Mouse (Mus musculus) brain, embryonic 18.5 days (tissue): ENCODE results near the gene Prss57.
A peak's percentile ranks its signal among the peaks of the same experiment; 100 is the strongest.

ENCODE experiments used
- DNase-seq: peaks from one replicate; pipeline ENCODE4 v3.0.0-alpha.2; 2012; ENCODE audit warnings: low read depth, low spot score

Prss57 gene

DNA sequence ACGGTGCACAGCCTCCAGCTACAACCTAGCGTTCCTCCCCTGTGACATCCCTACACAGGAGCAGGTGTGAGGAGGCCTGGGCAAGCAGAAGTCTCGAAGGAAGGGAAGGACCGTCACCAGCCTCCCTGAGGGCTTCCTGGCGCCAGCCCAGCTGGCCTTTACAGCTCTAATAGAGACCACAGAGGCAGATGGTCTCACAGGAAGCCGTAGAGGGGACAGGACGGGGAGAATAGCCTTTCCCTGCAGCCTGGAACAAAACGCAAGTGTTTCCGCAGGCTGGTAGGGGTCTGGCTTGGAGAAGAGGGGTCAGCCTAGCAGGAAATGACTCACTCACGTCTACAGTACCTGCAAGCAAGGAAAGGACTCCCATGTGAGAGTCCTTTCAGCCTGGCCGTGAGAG lies 17.1 kb upstream of the Prss57 start:
- no peak for DNase-seq

DNA sequence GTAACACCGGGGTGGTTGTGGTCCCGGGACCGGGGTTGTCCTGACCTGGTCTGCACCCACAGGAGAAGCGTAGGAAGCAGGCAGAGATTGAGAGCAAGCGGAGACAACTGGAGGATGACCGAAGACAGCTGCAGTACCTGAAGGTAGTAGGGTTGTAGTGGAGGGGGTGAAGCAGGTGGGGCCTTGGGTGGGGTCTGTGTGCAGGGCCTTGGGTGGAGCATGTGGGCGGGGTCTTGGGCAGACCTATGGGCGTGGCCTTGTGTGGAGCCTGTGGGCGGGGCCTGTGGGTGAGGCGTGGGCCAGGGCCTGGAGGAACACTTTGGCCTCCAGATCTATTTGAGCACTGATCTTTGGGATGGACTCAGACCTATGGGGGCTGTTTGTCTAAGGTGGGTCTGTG lies 16.2 kb upstream of the Prss57 start:
- no peak for DNase-seq

DNA sequence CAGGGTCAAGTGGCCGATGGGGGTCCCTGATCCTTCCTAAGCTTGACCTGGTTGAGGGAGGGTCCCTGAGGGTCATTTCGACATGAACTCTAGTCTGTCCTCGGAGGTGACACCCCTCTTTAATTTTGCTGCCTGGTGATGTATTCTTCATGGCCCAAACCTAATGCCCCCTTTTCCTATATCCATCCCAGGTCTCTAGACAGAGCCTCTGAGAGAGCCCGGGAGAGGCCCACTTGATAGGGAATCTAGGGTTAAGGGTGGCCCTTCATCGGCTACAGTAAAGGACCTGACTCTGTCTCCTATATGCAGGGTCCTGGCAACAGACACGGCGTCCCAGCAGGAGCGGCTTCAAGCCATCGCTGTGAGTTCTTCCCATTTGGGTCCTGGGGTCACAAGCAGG lies 15.6 kb upstream of the Prss57 start:
- DNase-seq, result no peak

DNA sequence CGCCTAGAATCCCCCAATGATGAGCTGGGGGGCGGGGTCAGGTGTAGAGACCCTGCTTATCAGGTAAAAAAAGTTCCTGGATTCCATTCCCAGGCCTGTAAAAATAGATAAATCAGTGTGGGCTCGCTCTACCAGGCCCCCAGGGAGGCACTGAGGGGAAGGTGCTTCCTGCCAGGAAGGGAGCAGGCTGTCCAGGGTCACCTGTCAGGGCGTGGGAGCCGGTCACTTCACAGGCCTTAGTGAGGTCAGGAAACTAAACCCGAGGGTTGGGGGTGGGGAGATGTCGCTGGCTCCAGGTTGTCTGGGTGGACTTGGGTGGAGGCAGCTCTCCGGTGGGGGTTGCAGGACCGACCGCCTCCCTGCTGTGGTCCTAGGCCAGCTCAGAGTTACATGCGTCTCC lies 14.9 kb upstream of the Prss57 start:
- no peak for DNase-seq

DNA sequence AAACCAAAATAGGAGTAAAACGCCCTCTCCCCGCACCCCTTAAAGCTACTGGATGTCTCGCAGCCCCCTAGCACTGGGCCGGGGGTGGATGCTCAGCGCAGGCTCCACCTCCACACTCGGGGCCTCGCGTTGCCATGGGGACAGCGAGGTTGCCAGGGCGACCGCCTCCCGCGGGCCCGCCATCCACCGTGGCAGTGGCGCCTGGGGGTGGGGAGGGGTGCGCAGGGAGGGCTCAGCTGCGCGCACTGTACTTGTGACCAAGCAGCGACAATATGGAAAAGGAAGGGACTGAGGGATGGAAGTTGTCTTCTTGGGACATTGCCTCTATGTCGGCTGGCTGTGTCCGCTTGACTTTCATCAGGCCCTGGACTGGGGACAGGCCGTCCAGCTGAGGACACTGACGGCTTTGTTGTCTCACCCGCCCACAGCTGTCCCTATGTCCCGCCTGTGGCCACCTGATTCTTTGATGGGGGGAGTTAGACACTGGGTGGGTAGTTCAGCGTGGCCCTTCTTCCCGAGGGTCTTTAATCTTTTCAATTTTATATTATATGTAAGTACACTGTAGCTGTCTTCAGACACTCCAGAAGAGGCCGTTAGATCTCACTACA lies 13.1 kb upstream of the Prss57 start:
- DNase-seq, result peak; percentile 72

DNA sequence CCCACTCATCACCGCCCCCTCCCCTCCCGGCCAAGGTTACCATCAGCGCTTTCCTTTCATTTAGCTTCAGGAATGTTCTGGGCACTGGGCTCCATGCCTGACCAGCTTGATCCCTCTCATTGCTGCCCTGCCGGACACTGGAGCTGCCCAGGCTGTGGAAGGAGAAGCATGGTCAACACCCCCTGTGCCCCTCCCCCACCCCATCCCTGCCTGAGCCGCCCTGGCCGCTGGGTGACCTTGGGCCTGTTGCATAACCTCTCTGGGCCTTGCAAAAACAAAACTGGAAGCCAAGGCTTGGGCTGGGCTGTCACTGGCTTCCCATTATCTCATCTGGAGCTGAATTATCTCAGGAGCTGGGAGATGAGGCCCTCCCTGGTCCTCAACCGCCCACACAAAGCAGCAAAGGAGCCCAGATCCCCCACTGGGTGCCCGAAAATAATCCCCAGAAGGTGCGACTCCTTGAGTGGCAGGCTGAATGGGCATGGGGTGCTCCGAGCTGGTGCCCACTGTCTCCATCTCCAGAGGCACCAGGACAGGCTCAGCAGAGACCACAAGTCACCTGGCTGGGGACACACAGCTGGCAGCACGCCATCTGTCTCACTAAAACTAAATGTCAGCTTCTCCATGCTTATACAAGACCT lies 11.7 kb upstream of the Prss57 start:
- DNase-seq, result no peak

DNA sequence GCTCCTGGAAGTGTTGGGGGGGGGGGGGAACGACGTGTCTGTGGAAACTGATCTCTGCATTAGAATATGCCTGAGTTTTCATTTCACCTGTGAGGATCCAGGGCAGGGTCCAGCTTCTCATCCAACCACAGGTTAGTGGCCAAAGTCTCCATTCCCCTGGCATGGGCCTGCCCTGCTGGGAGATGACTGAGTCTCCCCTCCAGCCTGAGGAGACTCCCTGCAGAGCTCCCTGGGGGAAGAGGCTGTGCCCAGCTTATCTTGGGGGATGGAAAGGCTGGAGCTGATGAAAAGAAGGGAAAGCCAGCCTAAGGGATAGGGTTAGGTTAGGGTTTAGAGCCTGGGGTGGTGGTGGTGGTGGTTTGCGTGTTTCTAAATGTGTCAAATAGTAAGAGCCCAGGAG lies 11.1 kb upstream of the Prss57 start:
- DNase-seq, result no peak

DNA sequence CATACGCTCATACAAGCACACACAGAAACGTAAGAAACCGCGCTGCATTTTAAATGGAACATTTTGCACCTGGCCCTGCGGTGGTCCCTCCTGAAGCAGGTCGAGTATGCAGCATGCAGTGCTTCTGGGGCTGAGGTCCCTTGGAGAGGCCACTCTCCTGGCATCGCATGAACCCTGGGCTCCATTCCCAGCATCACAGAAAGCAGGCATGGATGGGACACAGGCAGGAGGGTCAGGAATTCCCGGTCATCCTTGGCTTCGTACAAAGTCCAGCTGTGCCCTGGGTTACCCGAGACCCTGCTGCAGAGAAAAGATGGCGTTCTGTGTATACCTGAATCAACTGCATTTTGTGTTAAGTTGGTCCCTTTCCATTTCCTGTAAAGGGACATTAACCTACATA lies 9.7 kb upstream of the Prss57 start:
- DNase-seq, result no peak

DNA sequence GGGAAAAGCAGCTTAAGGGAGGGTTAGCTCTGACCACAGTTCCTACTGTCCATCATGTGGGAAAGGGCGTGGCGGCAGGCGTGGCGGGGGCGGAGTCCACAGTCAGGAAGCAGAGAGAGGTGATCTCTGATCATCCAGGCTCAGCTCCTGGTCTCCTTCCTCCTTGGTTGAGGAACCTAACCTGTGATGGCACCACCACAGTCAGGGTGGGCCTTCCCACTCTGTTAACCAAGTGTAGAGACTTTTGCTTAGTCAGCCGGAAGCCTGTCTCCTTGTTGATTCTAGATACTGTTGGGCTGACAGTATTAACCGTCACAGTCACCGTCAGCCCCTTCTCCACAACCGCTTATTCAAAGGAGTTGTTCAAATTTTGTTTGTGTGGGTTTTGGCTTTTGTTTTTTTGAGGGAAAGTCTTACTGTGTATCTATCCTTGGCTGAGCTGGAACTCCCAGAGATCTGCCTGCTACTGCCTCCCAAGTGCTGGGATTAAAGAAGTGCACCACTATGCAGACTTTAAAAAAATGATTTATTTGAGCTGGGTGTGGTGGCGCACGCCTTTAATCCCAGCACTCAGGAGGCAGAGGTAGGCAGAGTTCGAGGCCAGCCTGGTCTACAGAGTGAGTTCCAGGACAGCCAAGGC lies 7.6 kb upstream of the Prss57 start:
- no peak for DNase-seq

DNA sequence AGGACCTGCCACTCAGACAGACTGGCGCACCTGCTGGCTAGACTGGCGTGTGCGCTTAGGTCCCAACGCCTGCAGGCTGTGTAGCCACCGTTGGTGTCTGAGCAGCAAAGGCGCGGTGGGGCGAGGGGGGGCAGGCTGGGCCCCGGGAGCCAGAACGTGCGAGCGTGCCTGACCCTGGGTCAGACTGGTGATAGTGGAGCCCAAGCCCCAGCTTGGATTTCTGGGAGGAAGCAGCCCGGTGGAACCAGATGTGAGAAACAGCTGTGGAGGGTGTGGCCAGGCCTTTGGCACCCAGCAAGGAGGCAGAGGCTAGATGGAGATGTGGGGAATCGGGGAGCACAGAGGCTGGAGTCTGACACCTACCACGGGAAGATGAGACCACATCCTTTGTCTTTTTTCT lies 6.6 kb upstream of the Prss57 start:
- no peak for DNase-seq

DNA sequence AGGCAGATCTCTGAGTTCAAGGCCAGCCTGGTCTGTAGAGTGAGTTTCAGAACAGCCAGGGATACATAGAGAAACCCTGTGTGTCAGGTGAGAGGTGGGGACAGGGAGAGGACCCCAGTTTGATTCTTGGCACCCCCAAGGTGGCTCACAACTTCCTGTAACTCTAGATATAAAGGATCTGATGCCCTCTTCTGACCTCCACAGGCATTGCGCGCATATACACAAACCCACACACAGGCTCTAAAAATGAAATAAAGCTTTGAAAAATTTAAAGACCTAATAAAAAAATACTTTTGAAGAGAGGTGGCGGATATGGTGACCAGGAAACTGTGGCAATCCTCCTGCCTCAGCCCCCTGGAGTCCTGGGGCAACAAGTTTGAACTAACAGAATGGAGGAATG lies 5.1 kb upstream of the Prss57 start:
- no peak for DNase-seq

DNA sequence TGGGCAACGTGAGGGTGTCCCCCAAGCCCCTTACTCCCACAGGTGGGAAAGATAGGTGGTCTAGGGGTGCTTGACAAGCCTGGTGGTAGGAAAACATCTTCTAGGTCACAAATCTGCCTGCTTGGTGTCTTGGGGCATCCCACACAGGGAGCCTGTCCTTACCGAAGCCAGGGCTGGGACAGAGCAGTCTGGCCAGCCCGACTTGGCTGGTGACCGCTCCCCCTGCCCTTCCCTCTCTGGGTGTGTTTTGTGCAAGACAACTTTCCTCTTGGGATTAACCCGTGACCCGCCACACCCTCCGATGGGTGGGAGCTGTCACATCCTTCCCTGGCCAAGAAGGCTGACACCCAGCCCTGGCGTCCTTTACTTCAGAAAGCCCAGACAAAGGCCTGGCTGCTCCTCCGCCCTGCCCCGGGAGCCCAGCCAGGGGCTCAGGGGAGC lies 3.8 kb upstream of the Prss57 start:
- no peak for DNase-seq

DNA sequence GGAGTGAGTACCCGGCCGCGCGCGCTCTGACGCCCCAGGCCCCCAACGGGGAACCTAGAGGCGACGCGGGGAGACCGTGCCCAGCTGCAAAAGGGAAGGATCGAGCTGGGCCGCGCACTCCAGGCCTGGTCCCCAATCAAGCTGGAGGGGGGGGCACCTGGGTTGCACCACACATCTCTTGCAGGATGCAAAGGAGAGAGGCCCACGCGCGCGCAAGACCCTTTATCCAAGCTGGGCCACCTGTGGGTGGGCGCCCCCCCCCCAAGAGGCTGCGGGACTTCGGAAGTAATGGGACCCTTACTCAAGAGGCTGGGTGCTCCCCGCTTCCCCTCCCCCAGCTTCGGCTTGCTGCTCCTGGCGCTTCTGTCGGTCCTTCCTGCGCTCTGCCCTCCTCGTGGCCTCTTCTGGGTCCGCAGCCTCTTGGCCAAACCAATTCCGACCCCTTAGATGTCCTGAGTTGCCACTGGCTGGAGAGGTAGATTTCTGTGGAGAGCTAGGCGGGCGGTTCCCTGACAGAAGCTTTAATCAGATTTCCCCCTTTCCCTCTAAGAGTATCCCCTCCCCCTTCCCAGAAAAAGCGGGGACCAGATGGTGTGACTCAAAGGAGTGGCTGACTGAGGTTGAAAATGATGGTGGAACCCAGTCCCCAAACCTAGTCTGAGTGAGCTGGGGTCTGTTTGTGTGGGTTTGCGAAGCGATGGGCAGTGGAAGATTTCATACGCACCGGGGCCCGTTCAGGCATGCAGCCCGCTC lies 3.2 kb upstream of the Prss57 start:
- no peak for DNase-seq

DNA sequence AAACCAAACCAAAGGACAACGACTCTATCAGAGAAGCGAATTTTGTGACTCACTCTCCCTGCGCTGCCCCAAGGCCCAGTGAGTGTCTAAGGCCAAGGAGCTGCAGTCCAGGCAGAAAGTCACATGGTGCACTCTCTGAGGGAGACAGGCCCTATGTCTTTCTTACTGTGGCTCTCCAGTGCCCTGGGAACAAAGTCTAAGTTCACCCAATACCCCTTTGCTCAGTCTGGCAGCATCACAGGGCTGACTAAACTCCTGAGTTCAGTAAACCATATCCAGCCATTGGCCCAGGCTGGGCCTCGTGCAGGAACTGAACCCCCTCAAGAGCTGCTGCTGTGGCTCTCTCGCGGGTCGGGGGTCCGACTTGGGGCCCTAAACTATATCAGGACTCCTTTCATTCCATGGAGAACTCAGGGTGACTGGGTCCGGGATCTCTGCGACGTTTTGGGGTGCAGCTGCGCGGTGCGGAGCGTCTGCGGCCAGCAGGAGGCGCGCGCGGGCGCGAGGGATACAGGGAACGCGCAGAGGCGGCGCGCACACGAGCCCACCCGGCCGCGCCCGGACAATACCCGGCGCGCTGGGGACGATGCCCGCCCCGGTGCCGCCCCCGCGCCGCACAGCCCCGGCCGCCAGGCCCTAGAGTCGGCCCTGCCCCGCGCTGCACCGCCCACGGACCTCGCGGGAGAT lies 2.4 kb upstream of the Prss57 start, which contains the start of gene Palm:
Palm (plus strand) TSS at position 522 of the 687 bp plus-strand sequence.
- no peak for DNase-seq

DNA sequence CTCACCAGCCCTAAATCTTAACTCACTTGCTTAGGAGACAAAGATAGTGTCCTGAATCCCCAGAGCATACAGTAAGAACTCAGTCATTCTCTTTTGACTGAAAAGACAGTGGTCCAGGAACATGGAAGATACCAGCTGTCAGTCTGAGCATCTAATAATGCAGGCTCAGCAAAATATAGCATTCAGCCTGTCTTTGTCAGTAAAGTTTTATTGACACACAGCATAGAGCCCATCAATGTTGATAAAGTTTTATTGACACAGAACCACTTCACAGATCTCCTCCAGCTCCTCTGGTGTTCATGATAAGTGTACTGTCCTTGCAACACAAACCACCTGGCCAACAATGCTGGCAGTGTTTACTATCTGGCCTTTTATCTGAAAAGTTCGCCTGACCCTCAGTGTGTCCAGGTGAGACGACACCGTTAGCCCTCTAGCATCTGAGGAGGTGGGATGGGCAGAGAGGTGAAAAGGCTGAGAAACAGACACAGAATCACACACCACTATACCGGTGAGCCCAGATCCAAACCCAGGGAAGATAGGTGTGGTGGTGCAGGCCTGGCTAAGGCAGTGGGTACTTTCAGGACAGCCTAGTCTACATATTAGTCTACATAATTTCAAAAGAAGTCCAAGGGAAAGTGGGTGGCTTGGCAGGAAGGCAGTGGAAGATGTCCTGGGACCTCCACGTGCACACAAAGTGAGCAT lies 1.7 kb upstream of the Prss57 start:
- DNase-seq, result no peak

DNA sequence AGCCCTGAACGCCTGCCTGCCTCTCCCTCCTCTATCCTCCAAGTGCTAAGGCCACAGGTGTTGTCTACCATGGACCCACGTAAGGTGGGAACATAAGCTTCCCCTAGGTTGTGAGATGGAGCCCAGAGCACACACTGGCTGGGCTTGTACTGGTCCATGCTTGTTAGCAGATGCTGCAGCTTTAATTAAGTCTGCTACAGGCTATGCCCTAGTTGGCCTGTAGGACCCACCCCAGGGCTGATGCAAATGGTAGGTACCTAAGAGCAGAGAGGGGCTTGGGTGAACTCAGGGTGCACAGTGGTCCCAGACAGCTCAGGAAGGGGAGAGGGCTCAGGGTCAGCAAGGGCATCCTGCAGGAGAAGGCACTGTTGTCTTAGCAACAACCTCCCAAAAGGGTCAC lies 1.2 kb downstream of the Prss57 start:
- no peak for DNase-seq

DNA sequence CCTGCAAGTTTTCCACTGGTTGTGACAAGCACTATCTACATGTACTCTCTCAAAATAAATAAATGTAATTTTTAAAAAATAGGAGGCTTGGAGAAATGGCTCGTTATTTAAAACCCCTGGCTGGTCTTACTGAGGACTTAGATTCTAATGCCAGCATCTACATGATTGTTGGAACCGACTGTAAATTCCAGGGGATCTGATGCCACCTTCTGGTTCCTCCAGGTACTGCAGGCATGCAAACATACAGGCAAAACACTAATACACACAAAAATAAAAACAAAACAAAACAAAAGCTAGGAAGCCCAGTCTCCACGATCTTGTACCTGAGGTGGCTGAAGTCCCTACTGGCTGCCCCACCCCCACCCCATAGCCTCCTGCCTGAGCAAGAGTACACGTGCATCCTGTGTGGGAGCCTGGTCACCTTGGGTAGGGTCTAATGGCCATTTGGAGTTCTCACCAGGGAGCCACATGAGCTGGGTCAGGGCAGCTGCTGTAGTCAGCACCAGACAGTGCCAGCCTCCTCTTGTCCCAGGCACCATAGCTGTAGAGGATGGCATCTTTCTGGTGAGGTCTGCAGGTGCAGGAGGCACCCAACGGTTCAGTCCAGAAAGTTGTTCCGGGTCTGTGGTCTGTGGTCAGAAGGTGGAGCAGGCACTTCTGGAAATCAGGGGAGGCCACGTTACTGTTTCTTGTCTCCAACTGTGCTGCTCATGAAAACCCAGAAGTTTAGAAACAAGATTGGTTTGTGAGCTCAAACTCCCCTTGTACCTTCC lies 2.2 kb downstream of the Prss57 start:
- DNase-seq, result no peak

DNA sequence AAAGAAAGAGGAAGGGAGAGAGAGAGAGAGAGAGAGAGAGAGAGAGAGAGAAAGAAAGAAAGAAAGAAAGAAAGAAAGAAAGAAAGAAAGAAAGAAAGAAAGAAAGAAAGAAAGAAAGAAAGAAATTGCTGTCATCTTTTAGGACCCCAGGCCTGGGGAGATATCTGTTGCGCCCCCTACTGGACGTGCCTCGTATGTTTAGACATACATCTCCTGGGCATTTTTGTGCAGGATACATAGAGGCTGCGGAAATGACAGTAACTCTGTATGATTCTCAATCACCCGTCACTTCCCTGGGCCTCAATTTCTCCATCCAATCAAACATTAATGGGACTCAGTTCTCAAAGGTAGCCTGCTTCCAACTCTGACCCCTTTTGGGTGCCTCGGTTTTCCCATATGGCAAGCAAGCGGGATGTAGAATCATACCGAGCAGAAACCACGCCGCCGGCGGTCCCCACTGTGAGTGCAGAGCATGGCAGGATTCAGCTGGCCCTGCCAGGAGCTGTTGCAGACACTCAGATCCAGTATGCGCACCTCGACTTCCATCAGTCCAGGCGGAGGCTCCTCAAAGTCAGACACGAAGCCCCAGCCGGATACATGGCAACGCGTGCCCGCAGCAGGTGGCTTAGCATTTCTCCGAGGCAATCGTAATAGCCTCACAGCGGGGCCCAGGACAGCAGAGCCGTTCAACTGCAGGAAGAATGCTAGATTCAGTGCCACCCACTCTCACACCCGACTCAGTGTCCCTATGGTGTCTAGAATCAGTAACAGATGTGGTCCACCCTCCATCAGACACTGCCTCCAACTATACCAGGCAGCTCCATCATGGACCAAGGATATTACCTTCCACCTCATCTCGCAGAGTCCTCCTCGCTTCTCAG lies 6.6 kb downstream of the Prss57 start:
- no peak for DNase-seq

DNA sequence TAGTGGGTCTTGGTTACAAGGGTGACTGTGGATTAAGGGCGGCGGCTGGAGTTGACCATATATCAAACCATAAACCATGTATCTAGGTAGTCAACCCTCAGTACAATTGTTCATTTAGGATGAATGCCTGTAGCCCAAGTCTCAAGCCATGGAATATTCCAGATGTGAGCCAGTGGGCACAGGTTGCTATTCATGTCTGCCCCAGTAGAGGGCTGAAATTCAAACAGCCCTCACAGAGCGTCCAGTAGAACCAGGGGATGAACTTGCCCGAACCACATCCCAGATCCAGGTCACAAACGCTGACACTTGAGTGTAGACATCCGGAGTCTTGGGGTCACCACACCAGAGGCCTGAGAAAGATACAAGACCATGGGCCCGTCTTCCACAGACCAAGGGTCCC lies 7.7 kb downstream of the Prss57 start:
- DNase-seq, result no peak

DNA sequence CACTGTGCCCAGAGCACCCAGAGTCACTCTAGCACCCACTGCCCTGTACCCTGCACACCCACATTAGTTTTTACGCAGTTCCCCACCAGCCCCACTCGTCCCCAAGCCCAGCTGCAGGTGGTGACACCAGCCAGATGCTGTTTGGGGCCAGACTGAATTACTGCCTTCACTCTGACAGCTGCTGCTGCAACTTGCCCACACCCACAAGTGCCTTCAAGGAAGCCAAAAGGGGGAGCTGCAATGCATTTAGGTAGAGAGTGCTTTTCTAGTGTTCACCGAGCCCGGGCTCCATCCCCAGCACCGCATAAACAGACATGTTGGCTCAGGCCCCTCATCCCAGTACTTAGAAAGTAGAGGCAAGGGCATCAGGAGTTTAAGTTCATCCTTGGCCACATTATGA lies 8.8 kb downstream of the Prss57 start:
- DNase-seq, result no peak
